Mouse (Mus musculus): Measurements from ENCODE around the gene F2rl1. TPM values are rescaled to one million over a fixed set of nuclear protein-coding genes. Genes with fewer than 3 reads are reported as not detected.
A peak's percentile ranks its signal among the peaks of the same experiment; 100 is the strongest.

Gene F2rl1
- total and polyA plus RNA-seq, 3 experiments, result 0.05 TPM; not detected in 2

GRCm38 (mm10) chr13:95548291-95548789 is 23.3 kb upstream of the F2rl1 start:
- no peak overlapping the region for H3K4me3 ChIP-seq (ENCODE audit: low read depth, low read length)
- no peaks in the 10 kb centered on the region for H3K9me3 ChIP-seq (replicated peaks)
- no peaks in the 10 kb centered on the region for H3K36me3 ChIP-seq (replicated peaks)
- ATAC-seq (ENCODE audit: extremely low read depth, insufficient number of reproducible peaks, low FRiP score, poor library complexity, severe bottlenecking) (no peak), DNase-seq (ENCODE audit: low spot score) (no peak)
- H3K27me3 ChIP-seq (ENCODE audit: insufficient read depth, low read length), result peaks cover 43% of the 10 kb centered on the region
- H3K4me1 ChIP-seq (ENCODE audit: insufficient read depth, low read depth, low read length), result peaks cover 6% of the 10 kb centered on the region
- TF ChIP-seq POLR2AphosphoS5 (IDR thresholded peaks at IDR 0.05; ENCODE audit: insufficient replicate concordance, low read depth, low read length), result no peak
- TF ChIP-seq GATA1 (IDR thresholded peaks at IDR 0.05; ENCODE audit: borderline replicate concordance, low read length), result no peak

DNA sequence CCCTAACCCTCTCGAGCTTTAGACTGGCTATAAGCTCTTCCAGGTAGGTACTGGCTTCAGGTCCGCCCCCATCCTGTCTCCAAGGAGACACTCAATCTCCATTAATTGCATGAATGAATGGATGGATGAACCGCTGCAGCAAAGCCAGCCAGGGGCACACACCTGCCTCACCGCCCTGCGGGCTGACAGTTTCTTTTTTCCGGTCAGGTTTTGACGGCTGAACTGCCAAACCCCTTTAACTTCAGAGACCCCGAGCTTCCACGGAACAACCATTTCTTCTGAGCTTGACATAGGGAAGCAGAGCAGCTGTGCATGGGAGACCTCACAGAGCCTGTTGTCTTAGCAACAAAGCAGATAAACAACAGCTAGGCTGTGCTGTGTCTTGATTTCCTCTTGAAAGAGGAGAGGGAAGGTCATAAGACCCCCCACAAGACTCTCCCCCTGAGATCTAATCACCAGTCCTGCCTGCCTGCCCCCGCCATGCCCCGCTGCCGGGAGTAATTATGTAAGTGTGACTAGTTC is 22.1 kb upstream of the F2rl1 start:
- no peak for TF ChIP-seq GATA1 (IDR thresholded peaks at IDR 0.05; ENCODE audit: borderline replicate concordance, low read length)
- Histone ChIP-seq H3K4me3 (ENCODE audit: low read depth, low read length) (no peak overlapping the region), H3K9me3 (replicated peaks) (no peaks in the 10 kb centered on the region), H3K27me3 (ENCODE audit: insufficient read depth, low read length) (peaks cover 43% of the 10 kb centered on the region), H3K36me3 (replicated peaks) (no peaks in the 10 kb centered on the region), H3K4me1 (ENCODE audit: insufficient read depth, low read depth, low read length) (peaks cover 6% of the 10 kb centered on the region)
- no peak for DNase-seq (ENCODE audit: low spot score)
- ATAC-seq (ENCODE audit: extremely low read depth, insufficient number of reproducible peaks, low FRiP score, poor library complexity, severe bottlenecking), result no peak

GRCm38 (mm10) chr13:95546251-95546650 is 21.2 kb upstream of the F2rl1 start:
- Histone ChIP-seq H3K36me3 (replicated peaks) (no peaks in the 10 kb centered on the region), H3K9me3 (replicated peaks) (no peaks in the 10 kb centered on the region), H3K27me3 (ENCODE audit: insufficient read depth, low read length) (peaks cover 45% of the 10 kb centered on the region), H3K4me3 (ENCODE audit: low read depth, low read length) (no peak overlapping the region), H3K4me1 (ENCODE audit: insufficient read depth, low read depth, low read length) (no peaks in the 10 kb centered on the region; the same call in 1 of the 2 replicates)
- ATAC-seq (ENCODE audit: extremely low read depth, insufficient number of reproducible peaks, low FRiP score, poor library complexity, severe bottlenecking), result no peak
- no peak for TF ChIP-seq GATA2 (IDR thresholded peaks at IDR 0.05; ENCODE audit: borderline replicate concordance, low read depth, low read length)
- TF ChIP-seq TAL1 (conservative IDR thresholded peaks at IDR 0.05; ENCODE audit: low read depth, low read length), result no peak
- TF ChIP-seq POLR2AphosphoS5 (IDR thresholded peaks at IDR 0.05; ENCODE audit: insufficient replicate concordance, low read depth, low read length), result no peak
- no peak for TF ChIP-seq GATA1 (IDR thresholded peaks at IDR 0.05; ENCODE audit: borderline replicate concordance, low read length)
- TF ChIP-seq CTCF (IDR thresholded peaks at IDR 0.05; ENCODE audit: low read depth, low read length), result no peak
- DNase-seq (ENCODE audit: low spot score), result no peak

- DNase-seq (ENCODE audit: low spot score), result no peak
- peaks cover 42% of the 10 kb centered on the region for H3K27me3 ChIP-seq (ENCODE audit: insufficient read depth, low read length)
- ATAC-seq (ENCODE audit: extremely low read depth, insufficient number of reproducible peaks, low FRiP score, poor library complexity, severe bottlenecking), result no peak
- no peak for TF ChIP-seq GATA2 (IDR thresholded peaks at IDR 0.05; ENCODE audit: borderline replicate concordance, low read depth, low read length)
- TF ChIP-seq GATA1 (IDR thresholded peaks at IDR 0.05; ENCODE audit: borderline replicate concordance, low read length), result no peak
- TF ChIP-seq CTCF (IDR thresholded peaks at IDR 0.05; ENCODE audit: low read depth, low read length), result no peak
- TF ChIP-seq TAL1 (conservative IDR thresholded peaks at IDR 0.05; ENCODE audit: low read depth, low read length), result no peak
- no peak for TF ChIP-seq POLR2AphosphoS5 (IDR thresholded peaks at IDR 0.05; ENCODE audit: insufficient replicate concordance, low read depth, low read length)
- H3K9me3 ChIP-seq (replicated peaks), result no peaks in the 10 kb centered on the region
- H3K4me3 ChIP-seq (ENCODE audit: low read depth, low read length), result no peak overlapping the region
- no peaks in the 10 kb centered on the region for H3K36me3 ChIP-seq (replicated peaks)
- H3K4me1 ChIP-seq (ENCODE audit: insufficient read depth, low read depth, low read length), result no peaks in the 10 kb centered on the region; the same call in 1 of the 2 replicates
Observed at GRCm38 (mm10) chr13:95545729-95546186, 20.7 kb upstream of the F2rl1 start.

GRCm38 (mm10) chr13:95538021-95538420 is 13.0 kb upstream of the F2rl1 start:
- no peaks in the 10 kb centered on the region for H3K36me3 ChIP-seq (replicated peaks)
- ATAC-seq (ENCODE audit: extremely low read depth, insufficient number of reproducible peaks, low FRiP score, poor library complexity, severe bottlenecking), result no peak

GRCm38 (mm10) chr13:95536117-95536493 is 11.1 kb upstream of the F2rl1 start:
- H3K4me1 ChIP-seq (ENCODE audit: insufficient read depth, low read depth, low read length), result peaks cover 71% of the 10 kb centered on the region
- no peaks in the 10 kb centered on the region for H3K9me3 ChIP-seq (replicated peaks)
- peak overlapping the region; percentile 9; the same call in 1 of the 2 replicates for H3K4me3 ChIP-seq (ENCODE audit: low read depth, low read length)
- DNase-seq (ENCODE audit: low spot score) (no peak), ATAC-seq (ENCODE audit: extremely low read depth, insufficient number of reproducible peaks, low FRiP score, poor library complexity, severe bottlenecking) (no peak)
- peaks cover 2% of the 10 kb centered on the region; the same call in 1 of the 2 replicates for H3K27me3 ChIP-seq (ENCODE audit: insufficient read depth, low read length)
- TF ChIP-seq GATA2 (IDR thresholded peaks at IDR 0.05; ENCODE audit: borderline replicate concordance, low read depth, low read length) (no peak), TAL1 (conservative IDR thresholded peaks at IDR 0.05; ENCODE audit: low read depth, low read length) (no peak), GATA1 (IDR thresholded peaks at IDR 0.05; ENCODE audit: borderline replicate concordance, low read length) (no peak), POLR2AphosphoS5 (IDR thresholded peaks at IDR 0.05; ENCODE audit: insufficient replicate concordance, low read depth, low read length) (no peak), CTCF (IDR thresholded peaks at IDR 0.05; ENCODE audit: low read depth, low read length) (no peak)
- H3K36me3 ChIP-seq (replicated peaks), result no peaks in the 10 kb centered on the region

More at GRCm38 (mm10) chr13:95538021-95538420, 13.0 kb upstream of the F2rl1 start:
- no peak overlapping the region for H3K4me3 ChIP-seq (ENCODE audit: low read depth, low read length)
- DNase-seq (ENCODE audit: low spot score), result no peak
- no peaks in the 10 kb centered on the region for H3K9me3 ChIP-seq (replicated peaks)
- H3K4me1 ChIP-seq (ENCODE audit: insufficient read depth, low read depth, low read length), result peaks cover 52% of the 10 kb centered on the region
- H3K27me3 ChIP-seq (ENCODE audit: insufficient read depth, low read length), result peaks cover 5% of the 10 kb centered on the region; the same call in 1 of the 2 replicates
- no peak for TF ChIP-seq TAL1 (conservative IDR thresholded peaks at IDR 0.05; ENCODE audit: low read depth, low read length)
- no peak for TF ChIP-seq GATA2 (IDR thresholded peaks at IDR 0.05; ENCODE audit: borderline replicate concordance, low read depth, low read length)
- TF ChIP-seq GATA1 (IDR thresholded peaks at IDR 0.05; ENCODE audit: borderline replicate concordance, low read length), result no peak
- TF ChIP-seq POLR2AphosphoS5 (IDR thresholded peaks at IDR 0.05; ENCODE audit: insufficient replicate concordance, low read depth, low read length), result no peak
- TF ChIP-seq CTCF (IDR thresholded peaks at IDR 0.05; ENCODE audit: low read depth, low read length), result no peak

All from G1E (cell line).